Mouse (Mus musculus) lung, embryonic 14.5 days (tissue): Measurements from ENCODE around the gene Lamc2. TPM values are rescaled to one million over a fixed set of nuclear protein-coding genes. Genes with fewer than 3 reads are reported as not detected.

Experiments used
- ATAC-seq: fragments of 200-750 bp; cut with Nextera tagmentation; 2 replicates; pipeline ENCODE4 v1.8.0; 2017; ENCODE audit warnings: mild to moderate bottlenecking, moderate TSS enrichment, moderate library complexity; ENCODE audit not compliant: insufficient read depth
- DNase-seq: peaks from one replicate; pipeline ENCODE4 v3.0.0-alpha.2; 2015
- H3K27ac ChIP-seq: fragments of 300-500 bp; sonication (generic); 2 replicates; pipeline ENCODE4 v1.5.1; 2014; ENCODE audit warnings: low read depth, mild to moderate bottlenecking, moderate library complexity
- H3K27me3 ChIP-seq: fragments of 300-500 bp; sonication (generic); 2 replicates; pipeline ENCODE4 v1.6.1; 2014; ENCODE audit warnings: low read length, control low read depth; ENCODE audit not compliant: insufficient read depth
- H3K36me3 ChIP-seq: fragments of 300-500 bp; sonication (generic); 2 replicates; pipeline ENCODE4 v1.6.1; 2014; ENCODE audit warnings: control low read depth; ENCODE audit not compliant: insufficient read depth
- H3K4me1 ChIP-seq: fragments of 300-500 bp; sonication (generic); 2 replicates; pipeline ENCODE4 v1.6.1; 2014; ENCODE audit warnings: antibody characterized with exemption, control low read depth; ENCODE audit not compliant: insufficient read depth
- H3K4me2 ChIP-seq: fragments of 300-500 bp; sonication (generic); 2 replicates; pipeline ENCODE4 v1.6.1; 2014; ENCODE audit warnings: mild to moderate bottlenecking
- H3K4me3 ChIP-seq: fragments of 300-500 bp; sonication (generic); 2 replicates; pipeline ENCODE4 v1.5.1; 2014; ENCODE audit warnings: low read depth, low read length
- H3K9ac ChIP-seq: fragments of 300-500 bp; sonication (generic); 2 replicates; pipeline ENCODE4 v1.6.1; 2014
- H3K9me3 ChIP-seq: fragments of 300-500 bp; sonication (generic); 2 replicates; pipeline ENCODE4 v1.6.1; 2016; ENCODE audit warnings: low read depth, low read length, control low read depth
- CTCF ChIP-seq: IDR thresholded peaks from 2 replicates; pipeline ENCODE4 v1.5.1; 2016; ENCODE audit warnings: antibody characterized with exemption, low read depth
- WGBS: fragments of 180-500 bp; shearing (Covaris S2); extraction: QIAGEN DNeasy Blood & Tissue Kit; methylation state at CpG from one replicate; pipeline ENCODE4 v1.1.7; 2014; 5-methylcytosine and 5-hydroxymethylcytosine counted together
- polyA plus RNA-seq: library from polyadenylated mRNA; unstranded; fragments of >200 nt; fragmentation: Nextera tagmentation; extraction: Ambion mirVana; gene quantifications from 2 replicates; pipeline ENCODE4 v1.2.1, GENCODE M21; 2014

Gene Lamc2
- polyA plus RNA-seq, 1 experiment from 2014 or later, result 55.9 TPM

GRCm38 (mm10) chr1:153197316-153197850, 11.1 kb upstream of the Lamc2 start:
- TF ChIP-seq CTCF, result no peak
- 79% methylated on average over 3 of the region's 3 CpGs for WGBS
- Histone ChIP-seq H3K9ac (no peak overlapping the region), H3K4me1 (0 out of 2 replicates have a peak, but pooled peaks cover 7% of the 10 kb centered on the region), H3K36me3 (no peaks in the 10 kb centered on the region), H3K9me3 (no peaks in the 10 kb centered on the region), H3K27ac (no peak overlapping the region), H3K4me2 (no peak overlapping the region), H3K4me3 (no peak overlapping the region), H3K27me3 (no peaks in the 10 kb centered on the region)
- no peak for DNase-seq
- no peak for ATAC-seq

DNA sequence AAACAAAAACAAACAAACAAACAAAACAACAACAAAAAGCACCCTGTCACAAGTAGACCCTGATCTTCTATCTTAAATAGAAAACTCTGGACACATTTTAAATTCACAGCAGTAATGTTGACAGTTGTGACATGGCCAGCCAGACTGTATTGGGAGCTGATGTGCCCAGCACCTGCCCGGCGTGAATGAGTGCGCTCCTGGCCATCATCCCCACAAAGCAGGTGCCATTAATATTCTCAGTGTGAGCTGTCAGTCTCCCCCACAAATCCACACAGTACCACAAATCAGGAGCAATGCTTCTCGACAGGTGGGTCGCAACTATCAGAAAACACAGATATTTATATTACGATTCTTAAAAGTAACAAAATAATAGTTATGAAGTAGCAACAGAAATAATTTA, 6.7 kb upstream of the Lamc2 start:
- no peak overlapping the region for H3K4me2 ChIP-seq
- H3K9me3 ChIP-seq, result no peaks in the 10 kb centered on the region
- no peak for DNase-seq
- H3K27me3 ChIP-seq, result no peaks in the 10 kb centered on the region
- H3K27ac ChIP-seq, result peak overlapping the region; percentile 28; the same call in 1 of the 2 replicates
- no peak overlapping the region for H3K4me3 ChIP-seq
- H3K9ac ChIP-seq, result no peak overlapping the region
- ATAC-seq, result no peak
- no peak for TF ChIP-seq CTCF
- 92% methylated on average over 6 of the region's 6 CpGs for WGBS
- peaks cover 15% of the 10 kb centered on the region; the same call in 1 of the 2 replicates for H3K4me1 ChIP-seq
- H3K36me3 ChIP-seq, result no peaks in the 10 kb centered on the region

- TF ChIP-seq CTCF, result no peak
- peak overlapping the region; percentile 31; the same call in 1 of the 2 replicates for H3K4me2 ChIP-seq
Observed at GRCm38 (mm10) chr1:153192379-153192778, 6.1 kb upstream of the Lamc2 start.

GRCm38 (mm10) chr1:153191943-153192329, 5.7 kb upstream of the Lamc2 start:
- DNase-seq, result peak; percentile 95
- Histone ChIP-seq H3K36me3 (no peaks in the 10 kb centered on the region), H3K4me3 (no peak overlapping the region), H3K27ac (peak overlapping the region; percentile 73), H3K9me3 (no peaks in the 10 kb centered on the region), H3K4me1 (peaks cover 15% of the 10 kb centered on the region; the same call in 1 of the 2 replicates), H3K27me3 (no peaks in the 10 kb centered on the region), H3K9ac (no peak overlapping the region), H3K4me2 (peak overlapping the region; percentile 31)
- ATAC-seq, result peak; percentile 57; the same call in 1 of the 2 replicates
- no peak for TF ChIP-seq CTCF
- WGBS, result 6% methylated on average over 5 of the region's 5 CpGs

More at GRCm38 (mm10) chr1:153192379-153192778, 6.1 kb upstream of the Lamc2 start:
- peaks cover 15% of the 10 kb centered on the region; the same call in 1 of the 2 replicates for H3K4me1 ChIP-seq
- DNase-seq (no peak), ATAC-seq (no peak)
- H3K36me3 ChIP-seq, result no peaks in the 10 kb centered on the region
- H3K27ac ChIP-seq, result peak overlapping the region; percentile 73
- H3K9me3 ChIP-seq, result no peaks in the 10 kb centered on the region
- 74% methylated on average over 4 of the region's 4 CpGs for WGBS
- no peaks in the 10 kb centered on the region for H3K27me3 ChIP-seq
- H3K9ac ChIP-seq, result no peak overlapping the region
- no peak overlapping the region for H3K4me3 ChIP-seq

DNA sequence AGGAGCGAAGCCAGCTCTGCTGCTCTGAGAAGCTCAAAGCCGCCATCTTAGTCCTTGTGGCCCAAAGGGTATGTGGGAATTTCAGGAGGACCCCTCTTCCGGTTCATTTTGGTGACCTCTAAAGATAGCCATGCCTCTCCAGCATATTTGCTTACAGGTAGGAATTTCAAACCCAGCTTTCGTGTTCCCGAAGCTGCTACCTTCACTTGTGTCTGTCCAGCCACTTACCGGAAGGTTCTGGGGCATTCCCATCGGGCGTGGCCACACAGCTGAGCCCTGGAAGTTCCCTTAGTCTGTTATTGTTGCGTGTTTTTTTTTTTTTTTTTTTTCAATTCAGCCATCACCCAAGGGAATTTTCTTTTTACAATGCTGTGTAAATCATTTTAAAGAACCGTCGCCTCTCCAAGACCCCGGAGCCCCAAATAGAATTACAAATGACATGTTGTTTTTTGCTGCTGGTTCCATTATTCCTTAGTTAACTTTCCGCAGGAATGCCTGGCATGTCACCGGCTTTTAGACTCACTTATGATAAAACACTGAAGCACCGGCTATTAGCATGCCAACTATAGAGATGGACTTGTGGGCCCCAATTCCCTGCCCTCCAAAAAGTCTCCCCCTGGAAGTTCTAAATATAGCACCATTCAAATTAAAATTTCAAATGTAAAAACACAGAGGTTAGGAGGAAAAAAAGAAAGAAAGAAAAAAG, 5.1 kb upstream of the Lamc2 start:
- 56% methylated on average over 15 of the region's 15 CpGs for WGBS
- DNase-seq (peak; percentile 38), ATAC-seq (no peak)
- Histone ChIP-seq H3K27me3 (0 out of 2 replicates have a peak, but pooled peaks cover 5% of the 10 kb centered on the region), H3K4me2 (peak overlapping the region; percentile 31), H3K4me3 (no peak overlapping the region), H3K9ac (no peak overlapping the region), H3K27ac (peak overlapping the region; percentile 73), H3K4me1 (peaks cover 15% of the 10 kb centered on the region; the same call in 1 of the 2 replicates), H3K36me3 (no peaks in the 10 kb centered on the region), H3K9me3 (no peaks in the 10 kb centered on the region)
- no peak for TF ChIP-seq CTCF

- Histone ChIP-seq H3K27ac (no peak overlapping the region), H3K4me3 (no peak overlapping the region), H3K4me1 (peaks cover 12% of the 10 kb centered on the region; the same call in 1 of the 2 replicates), H3K9me3 (no peaks in the 10 kb centered on the region), H3K36me3 (no peaks in the 10 kb centered on the region), H3K27me3 (peaks cover 21% of the 10 kb centered on the region), H3K9ac (no peak overlapping the region), H3K4me2 (no peak overlapping the region)
- WGBS, result 41% methylated on average over 3 of the region's 3 CpGs
- no peak for TF ChIP-seq CTCF
- no peak for DNase-seq
- ATAC-seq, result no peak
Observed at GRCm38 (mm10) chr1:153188081-153188480, 1.8 kb upstream of the Lamc2 start.

- DNase-seq, result peak; percentile 69
- H3K27ac ChIP-seq, result no peak overlapping the region
- H3K4me2 ChIP-seq, result no peak overlapping the region
Observed at GRCm38 (mm10) chr1:153180586-153181289, 5.5 kb downstream of the Lamc2 start.

More at GRCm38 (mm10) chr1:153180586-153181289, 5.5 kb downstream of the Lamc2 start:
- peak; percentile 57; the same call in 1 of the 2 replicates for ATAC-seq
- TF ChIP-seq CTCF, result no peak
- 54% methylated on average over 9 of the region's 9 CpGs for WGBS
- Histone ChIP-seq H3K4me1 (no peaks in the 10 kb centered on the region), H3K9ac (no peak overlapping the region), H3K36me3 (no peaks in the 10 kb centered on the region), H3K9me3 (no peaks in the 10 kb centered on the region), H3K27me3 (peaks cover 9% of the 10 kb centered on the region), H3K4me3 (no peak overlapping the region)
